Mouse (Mus musculus) adrenal gland, postnatal 10 days (tissue): ENCODE measurements around the gene Mttp. TPM values are rescaled to one million over a fixed set of nuclear protein-coding genes. Genes with fewer than 3 reads are reported as not detected.

Source experiments
- DNase-seq: peaks from one replicate; pipeline ENCODE4 v3.0.0; 2021; ENCODE audit warnings: mixed read lengths
- total RNA-seq, 2 experiments: library from RNA; stranded (reverse); gene quantifications; 2 replicates each; pipeline ENCODE4 v1.2.3; 2021

The Mttp gene
- total RNA-seq, 2 experiments from 2014 or later, result 16.3 to 30.1 TPM

DNA sequence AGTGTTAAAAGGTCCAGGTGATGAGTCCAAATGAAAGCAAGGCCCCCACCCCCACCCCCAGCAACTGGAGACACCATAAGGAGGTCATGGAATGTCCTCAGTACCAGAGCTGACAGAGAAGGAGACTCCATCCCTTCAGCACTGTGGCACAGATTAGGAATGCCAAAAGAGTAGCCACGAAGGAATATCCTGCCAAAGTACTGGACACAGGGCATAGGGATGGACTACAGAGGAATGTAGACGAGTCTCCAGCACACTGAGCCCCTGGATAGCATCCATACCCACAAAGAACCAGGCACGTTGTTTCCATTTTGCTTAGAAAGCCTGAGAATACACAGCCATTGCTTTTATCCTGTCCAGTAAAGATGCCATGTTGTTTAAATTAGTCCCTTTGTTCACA lies 93.3 kb downstream of the Mttp start:
- no peak for DNase-seq

DNA sequence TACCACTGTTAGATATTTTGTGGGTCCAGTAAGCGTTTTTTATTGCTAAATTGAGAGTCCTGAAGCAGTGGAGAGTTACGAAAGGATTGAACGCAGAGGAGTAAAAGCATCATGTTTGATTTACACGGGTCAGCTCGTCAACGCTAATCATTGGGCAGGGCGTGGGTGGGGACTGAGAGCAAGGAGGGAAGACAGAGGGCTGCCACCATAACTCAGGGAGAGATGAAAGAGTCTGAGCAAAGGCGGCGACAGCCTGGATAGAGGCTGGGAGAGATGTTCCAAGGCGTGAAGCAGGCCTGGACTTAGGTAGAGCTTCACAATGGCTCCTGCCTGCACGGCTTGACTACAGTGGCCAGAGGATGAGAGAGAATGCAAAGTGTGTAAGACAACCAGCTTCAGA lies 94.0 kb downstream of the Mttp start:
- DNase-seq, result no peak

DNA sequence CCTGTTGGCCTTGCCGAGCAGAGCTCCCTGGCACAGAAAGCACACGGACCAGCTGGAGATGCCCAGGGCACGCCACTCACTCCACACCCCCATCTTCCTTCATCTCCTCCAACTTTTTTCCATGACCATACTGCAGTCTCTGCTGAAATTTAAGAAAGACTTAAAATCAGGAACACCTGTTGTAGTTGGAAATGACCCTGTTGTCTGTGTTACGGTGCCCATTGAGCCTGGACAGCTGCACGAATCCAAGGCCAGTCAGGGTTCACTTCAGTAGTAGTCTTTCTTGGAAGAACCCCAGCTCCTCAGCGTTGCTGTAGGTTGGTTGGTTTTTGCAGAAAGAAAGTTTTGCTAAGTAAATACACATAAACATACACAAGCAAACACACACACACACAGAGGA lies 95.2 kb downstream of the Mttp start:
- DNase-seq, result no peak

DNA sequence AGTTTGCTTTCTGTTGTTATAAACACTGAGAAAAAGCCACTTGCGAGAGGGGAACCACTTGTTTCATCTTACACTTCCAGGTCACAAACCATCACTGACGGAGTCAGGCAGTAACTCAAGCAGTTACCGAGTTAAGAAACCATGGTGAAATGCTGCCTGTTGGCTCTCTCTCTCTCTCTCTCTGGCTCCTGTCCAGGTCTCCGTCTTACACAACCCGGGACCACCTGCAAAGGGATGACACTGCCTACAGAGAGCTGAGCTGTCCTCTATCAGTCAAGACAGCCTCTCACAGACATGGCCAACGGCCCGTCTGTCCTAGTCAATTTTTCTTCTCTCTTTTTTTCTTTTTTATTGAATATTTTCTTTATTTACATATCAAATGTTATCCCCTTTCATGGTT lies 101.5 kb downstream of the Mttp start:
- peak; percentile 43 for DNase-seq

- DNase-seq, result no peak
These were observed 103.0 kb downstream of the Mttp start for GRCm38 (mm10) chr3:138041591-138042301.

GRCm38 (mm10) chr3:138040938-138041337 lies 103.8 kb downstream of the Mttp start:
- no peak for DNase-seq

Other genes with a start within 250 kb of the Mttp start
- 10 to 100 TPM; 68.6 to 72.0 TPM for gene Lamtor3, start 226.5 kb downstream of the Mttp start, total RNA-seq
- gene Dapp1, start 163.4 kb downstream of the Mttp start, total RNA-seq, result 1 to 10 TPM; 5.9 to 7.1 TPM
- 10 to 100 TPM in 1 of 2 experiments, 1 to 10 TPM in 1; 2.5 to 11.6 TPM for gene 1110002E22Rik, start 79.9 kb downstream of the Mttp start, total RNA-seq
- under 1 TPM in 1 of 2 experiments, not detected in 1; 0.33 TPM for gene Gm5105, start 77.6 kb downstream of the Mttp start, total RNA-seq
- 10 to 100 TPM in 1 of 2 experiments, 1 to 10 TPM in 1; 8.2 to 10.9 TPM for gene Trmt10a, start 1.5 kb downstream of the Mttp start, total RNA-seq
- not detected for gene 4930579F01Rik, start 48.9 kb upstream of the Mttp start, total RNA-seq
- 10 to 100 TPM; 10.8 to 23.5 TPM for gene Adh7, start 72.8 kb upstream of the Mttp start, total RNA-seq
- 1,000 to 10,000 TPM; 2,760 to 3,266 TPM for gene Adh1, start 116.0 kb upstream of the Mttp start, total RNA-seq
- under 1 TPM in 1 of 2 experiments, not detected in 1; 0.21 TPM for gene Adh6a, start 168.3 kb upstream of the Mttp start, total RNA-seq
- 1 to 10 TPM; 1.1 to 1.2 TPM for gene Adh6b, start 196.8 kb upstream of the Mttp start, total RNA-seq